Mouse (Mus musculus) forebrain, postnatal 0 days (tissue): Measurements from ENCODE around the gene Itga7. TPM values are rescaled to one million over a fixed set of nuclear protein-coding genes. Genes with fewer than 3 reads are reported as not detected.

Experiments used
- ATAC-seq: fragments of 200-750 bp; cut with Nextera tagmentation; 2 replicates; pipeline ENCODE4 v1.8.0; 2017; ENCODE audit warnings: mild to moderate bottlenecking, moderate library complexity
- DNase-seq: peaks from one replicate; pipeline ENCODE4 v3.0.0-alpha.2; 2015
- H3K27ac ChIP-seq: fragments of 300-500 bp; sonication (generic); 2 replicates; pipeline ENCODE4 v1.5.1; 2014; ENCODE audit warnings: low read depth, mild to moderate bottlenecking, antibody characterized with exemption, low read length, moderate library complexity, mixed read lengths
- H3K27me3 ChIP-seq: fragments of 300-500 bp; sonication (generic); 2 replicates; pipeline ENCODE4 v1.6.1; 2014; ENCODE audit warnings: mild to moderate bottlenecking, low read length, mixed read lengths; ENCODE audit not compliant: insufficient read depth
- H3K36me3 ChIP-seq: fragments of 300-500 bp; sonication (generic); 2 replicates; pipeline ENCODE4 v1.6.1; 2014; ENCODE audit warnings: mild to moderate bottlenecking, moderate library complexity; ENCODE audit not compliant: insufficient read depth
- H3K4me1 ChIP-seq: fragments of 300-500 bp; sonication (generic); 2 replicates; pipeline ENCODE4 v1.6.1; 2014; ENCODE audit warnings: antibody characterized with exemption; ENCODE audit not compliant: insufficient read depth
- H3K4me2 ChIP-seq: fragments of 300-500 bp; sonication (generic); 2 replicates; pipeline ENCODE4 v1.6.1; 2014; ENCODE audit warnings: low read depth, mild to moderate bottlenecking, moderate library complexity
- H3K4me3 ChIP-seq: fragments of 300-500 bp; sonication (generic); 2 replicates; pipeline ENCODE4 v1.5.1; 2014; ENCODE audit warnings: low read depth, low read length, mixed read lengths
- H3K9ac ChIP-seq: fragments of 300-500 bp; sonication (generic); 2 replicates; pipeline ENCODE4 v1.6.1; 2014; ENCODE audit warnings: mild to moderate bottlenecking
- H3K9me3 ChIP-seq: fragments of 300-500 bp; sonication (generic); 2 replicates; pipeline ENCODE4 v1.6.1; 2016; ENCODE audit warnings: low read length
- CTCF ChIP-seq: sonication (generic); IDR thresholded peaks from 2 replicates; pipeline ENCODE4 v1.5.1; 2016; ENCODE audit warnings: antibody characterized with exemption, control low read depth, low read depth
- WGBS: fragments of 180-500 bp; shearing (Covaris S2); extraction: QIAGEN DNeasy Blood & Tissue Kit; methylation state at CpG from one replicate; pipeline ENCODE4 v1.1.7; 2014; 5-methylcytosine and 5-hydroxymethylcytosine counted together
- polyA plus RNA-seq: library from polyadenylated mRNA; unstranded; fragments of >200 nt; fragmentation: Nextera tagmentation; extraction: Ambion mirVana; gene quantifications from 2 replicates; pipeline ENCODE4 v1.2.1, GENCODE M21; 2015
- total RNA-seq: library from RNA; depleted of rRNA; stranded (reverse); fragments of >200 nt; gene quantifications from 2 replicates; pipeline ENCODE4 v1.2.3, GENCODE M21; 2014

Gene Itga7
- total and polyA plus RNA-seq, 2 experiments from 2014 or later: 7.7 to 12.7 TPM

DNA sequence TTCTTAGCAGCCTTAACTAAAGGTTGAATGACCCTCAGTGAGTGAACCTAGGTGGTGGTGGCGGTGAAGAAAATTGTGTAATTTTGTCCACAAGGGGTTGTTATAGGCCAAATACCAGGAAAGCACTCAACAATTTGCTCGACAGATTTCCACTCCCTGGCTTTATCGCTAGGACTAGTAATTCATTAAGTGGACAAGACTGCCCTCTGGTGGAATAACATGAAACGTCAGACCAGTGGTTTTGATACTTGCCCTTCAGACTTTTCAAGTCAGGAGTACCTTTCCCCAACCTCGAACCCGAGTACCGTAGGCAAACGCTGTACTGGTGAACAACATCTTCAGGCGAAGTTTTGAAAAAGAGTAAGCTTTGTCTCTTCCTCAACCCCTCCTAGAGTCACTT, 38.2 kb upstream of the Itga7 start:
- H3K27me3 ChIP-seq: no peaks in the 10 kb centered on the region
- peaks cover 8% of the 10 kb centered on the region for H3K4me1 ChIP-seq
- H3K4me2 ChIP-seq: peak overlapping the region; percentile 33; the same call in 1 of the 2 replicates
- ATAC-seq (peak; percentile 23; the same call in 1 of the 2 replicates), DNase-seq (peak; percentile 92)
- H3K4me3 ChIP-seq: 0 out of 2 replicates have a peak overlapping the region, but pooled peaks have one; percentile 16
- no peak overlapping the region for H3K9ac ChIP-seq
- no peak overlapping the region for H3K27ac ChIP-seq
- no peaks in the 10 kb centered on the region for H3K36me3 ChIP-seq
- under 1% methylated on average over 9 of the region's 9 CpGs for WGBS
- peak; percentile 82 for TF ChIP-seq CTCF
- H3K9me3 ChIP-seq: no peaks in the 10 kb centered on the region

DNA sequence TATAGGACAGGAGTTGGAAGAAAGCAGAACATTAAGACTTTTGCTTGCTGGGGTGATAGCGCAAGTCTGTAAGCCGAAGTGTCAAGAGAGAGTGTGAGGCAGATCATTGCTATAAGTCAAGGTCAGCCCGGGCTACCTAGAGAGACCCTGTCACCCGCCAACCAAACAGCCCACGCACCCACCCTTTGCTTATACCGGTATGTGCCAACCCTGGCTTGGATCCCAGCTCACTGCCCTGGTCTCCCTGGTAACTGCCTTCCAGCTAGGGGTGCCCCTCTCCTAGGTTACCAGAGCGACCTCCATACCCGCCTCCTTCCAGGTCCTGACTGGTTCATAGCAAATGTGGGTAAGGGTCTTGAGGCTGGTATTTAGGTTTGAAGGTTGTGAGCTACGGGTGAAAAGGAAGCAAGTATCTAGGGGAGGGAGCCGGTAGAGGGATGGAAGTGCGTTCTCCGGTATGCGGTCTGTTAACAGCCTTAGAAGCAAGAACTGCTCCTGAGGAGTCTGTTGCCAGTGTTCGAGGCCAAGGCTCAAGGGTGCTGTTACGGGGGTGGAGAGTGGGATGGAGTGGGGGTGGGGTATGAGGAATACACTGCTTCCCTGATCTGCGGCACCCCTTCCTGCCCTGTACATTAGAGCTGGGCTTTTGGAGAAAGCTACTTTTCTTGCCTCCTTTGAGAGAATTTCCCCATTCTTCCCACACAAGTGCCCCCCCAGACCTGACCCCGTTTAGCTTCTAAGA, 37.5 kb upstream of the Itga7 start:
- H3K4me3 ChIP-seq: peak overlapping the region; percentile 16; the same call in 1 of the 2 replicates
- H3K9me3 ChIP-seq: no peaks in the 10 kb centered on the region
- ATAC-seq (peak; percentile 57), DNase-seq (peak; percentile 70)
- H3K4me1 ChIP-seq: peaks cover 7% of the 10 kb centered on the region
- no peak for TF ChIP-seq CTCF
- H3K36me3 ChIP-seq: no peaks in the 10 kb centered on the region
- H3K27ac ChIP-seq: no peak overlapping the region
- H3K9ac ChIP-seq: peak overlapping the region; percentile 31; the same call in 1 of the 2 replicates
- 2% methylated on average over 17 of the region's 17 CpGs for WGBS
- H3K27me3 ChIP-seq: no peaks in the 10 kb centered on the region
- H3K4me2 ChIP-seq: peak overlapping the region; percentile 33

DNA sequence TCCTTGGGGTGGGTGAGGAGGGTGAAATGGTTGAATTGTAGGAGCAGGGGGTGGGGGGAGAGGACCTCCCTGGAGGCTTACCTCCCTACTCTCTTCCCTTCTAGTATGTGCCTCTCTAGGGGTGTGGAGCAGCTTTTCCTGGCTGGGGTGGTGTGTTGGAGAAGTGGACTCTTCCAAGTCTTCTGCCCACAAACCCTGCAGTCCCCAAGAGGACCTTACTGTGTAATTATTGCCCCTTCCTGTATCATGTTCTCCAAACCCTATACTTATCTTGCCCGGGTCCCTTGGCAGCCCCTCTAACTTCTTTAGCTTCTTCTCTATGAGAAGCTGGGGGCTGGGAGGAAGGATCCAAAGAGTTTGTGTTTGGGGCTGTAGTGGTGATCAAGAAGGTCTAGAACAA, 36.8 kb upstream of the Itga7 start:
- WGBS: 43% methylated on average over 1 of the region's 1 CpGs
- DNase-seq (no peak), ATAC-seq (no peak)
- no peak overlapping the region for H3K9ac ChIP-seq
- peaks cover 7% of the 10 kb centered on the region for H3K4me1 ChIP-seq
- no peak overlapping the region for H3K27ac ChIP-seq
- H3K36me3 ChIP-seq: no peaks in the 10 kb centered on the region
- TF ChIP-seq CTCF: no peak
- H3K4me2 ChIP-seq: peak overlapping the region; percentile 33; the same call in 1 of the 2 replicates
- H3K4me3 ChIP-seq: no peak overlapping the region
- no peaks in the 10 kb centered on the region for H3K27me3 ChIP-seq
- no peaks in the 10 kb centered on the region for H3K9me3 ChIP-seq

DNA sequence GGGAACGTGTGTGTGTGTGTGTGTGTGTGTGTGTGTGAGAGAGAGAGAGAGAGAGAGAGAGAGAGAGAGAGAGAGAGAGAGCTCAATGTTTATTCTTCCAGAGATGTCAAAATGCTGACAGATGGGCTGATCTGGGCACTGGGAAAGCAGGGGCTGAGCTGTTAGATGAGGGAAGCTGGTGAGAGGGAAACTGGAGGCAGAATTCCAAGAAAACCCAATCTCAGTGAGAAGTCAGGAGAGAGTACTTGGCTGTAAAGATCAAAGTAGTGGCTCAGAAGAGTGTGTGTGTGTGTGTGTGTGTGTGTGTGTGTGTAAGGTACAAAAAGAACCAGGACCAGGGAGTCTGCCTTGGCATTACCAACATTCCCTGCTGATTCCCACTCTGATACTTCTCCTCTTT, 36.1 kb upstream of the Itga7 start:
- Histone ChIP-seq H3K4me1 (peaks cover 4% of the 10 kb centered on the region), H3K4me3 (no peak overlapping the region), H3K27ac (no peak overlapping the region), H3K9me3 (no peaks in the 10 kb centered on the region), H3K36me3 (no peaks in the 10 kb centered on the region), H3K27me3 (no peaks in the 10 kb centered on the region), H3K9ac (no peak overlapping the region), H3K4me2 (no peak overlapping the region)
- 11% methylated on average over 1 of the region's 1 CpGs for WGBS
- no peak for TF ChIP-seq CTCF
- peak; percentile 36 for ATAC-seq
- DNase-seq: peak; percentile 66

DNA sequence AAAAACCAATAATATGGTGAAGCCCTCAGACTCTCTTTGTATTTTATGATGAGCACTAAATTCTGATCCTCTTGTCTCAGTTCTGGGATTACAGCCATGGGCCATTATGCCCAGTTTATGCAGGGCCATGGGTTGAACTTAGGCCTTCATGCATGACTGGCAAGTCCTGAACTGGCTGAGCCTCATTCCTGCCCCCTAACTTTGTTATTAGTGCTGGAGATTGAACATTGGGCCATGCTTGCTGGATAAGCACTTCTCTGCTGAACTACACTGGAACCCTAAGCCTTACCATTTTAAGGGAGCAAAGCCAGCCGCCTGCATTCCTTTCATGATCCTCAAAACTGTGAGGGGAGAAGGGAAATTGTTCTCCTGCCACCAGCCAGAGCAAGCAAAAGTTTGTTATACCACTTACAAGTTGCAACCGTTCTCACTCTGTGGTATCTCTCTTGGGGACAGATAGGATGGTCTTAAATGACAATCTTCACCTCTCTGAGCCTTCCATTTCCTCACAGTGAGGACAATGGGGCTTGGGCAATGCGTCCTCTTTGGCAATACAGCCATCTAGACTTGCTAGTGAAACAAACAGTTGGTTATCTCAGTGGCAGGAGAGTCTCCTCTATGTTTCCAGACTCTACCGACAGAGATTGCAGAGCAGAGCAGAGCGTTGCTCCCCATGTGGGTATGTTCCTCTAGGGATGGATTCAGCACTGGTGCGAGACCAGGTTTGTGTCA, 33.7 kb upstream of the Itga7 start:
- no peaks in the 10 kb centered on the region for H3K36me3 ChIP-seq
- no peaks in the 10 kb centered on the region for H3K27me3 ChIP-seq
- H3K4me1 ChIP-seq: no peaks in the 10 kb centered on the region; the same call in 1 of the 2 replicates
- no peak overlapping the region for H3K9ac ChIP-seq
- H3K4me2 ChIP-seq: no peak overlapping the region
- H3K4me3 ChIP-seq: no peak overlapping the region
- no peak for TF ChIP-seq CTCF
- WGBS: 85% methylated on average over 6 of the region's 6 CpGs
- no peak for DNase-seq
- ATAC-seq: no peak
- H3K9me3 ChIP-seq: no peaks in the 10 kb centered on the region
- no peak overlapping the region for H3K27ac ChIP-seq

DNA sequence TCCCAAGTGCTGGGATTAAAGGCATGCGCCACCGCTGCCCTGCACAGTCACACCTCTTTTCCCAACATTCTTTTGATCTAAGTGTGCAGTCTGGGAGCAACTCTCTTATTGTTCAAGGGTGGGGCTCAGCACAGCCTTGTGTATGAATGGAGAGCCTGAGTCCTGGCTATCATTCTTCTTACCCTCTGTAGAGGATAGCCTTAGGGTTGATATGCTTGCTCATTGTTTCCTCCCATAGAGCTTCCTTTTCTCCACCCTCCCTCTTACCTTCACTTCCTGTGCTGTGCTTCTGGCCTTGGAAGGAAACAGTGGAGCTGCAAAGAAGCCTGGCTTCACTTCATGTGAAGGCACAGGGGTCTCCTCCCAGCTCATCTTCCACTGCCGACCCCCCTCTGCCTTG, 32.9 kb upstream of the Itga7 start, which contains the start of gene Cd63:
Gene Cd63, plus strand, starts transcription at position 292 of the 400 bp plus-strand sequence.
- Histone ChIP-seq H3K36me3 (no peaks in the 10 kb centered on the region), H3K4me1 (no peaks in the 10 kb centered on the region; the same call in 1 of the 2 replicates), H3K9ac (no peak within 1 kb of the TSS), H3K27me3 (no peaks in the 10 kb centered on the region), H3K27ac (no peak within 1 kb of the TSS), H3K4me2 (no peak within 1 kb of the TSS), H3K4me3 (no peak within 1 kb of the TSS), H3K9me3 (no peaks in the 10 kb centered on the region)
- ATAC-seq (no peak), DNase-seq (no peak)
- WGBS: 76% methylated on average over 3 of the region's 3 CpGs
- no peak for TF ChIP-seq CTCF

DNA sequence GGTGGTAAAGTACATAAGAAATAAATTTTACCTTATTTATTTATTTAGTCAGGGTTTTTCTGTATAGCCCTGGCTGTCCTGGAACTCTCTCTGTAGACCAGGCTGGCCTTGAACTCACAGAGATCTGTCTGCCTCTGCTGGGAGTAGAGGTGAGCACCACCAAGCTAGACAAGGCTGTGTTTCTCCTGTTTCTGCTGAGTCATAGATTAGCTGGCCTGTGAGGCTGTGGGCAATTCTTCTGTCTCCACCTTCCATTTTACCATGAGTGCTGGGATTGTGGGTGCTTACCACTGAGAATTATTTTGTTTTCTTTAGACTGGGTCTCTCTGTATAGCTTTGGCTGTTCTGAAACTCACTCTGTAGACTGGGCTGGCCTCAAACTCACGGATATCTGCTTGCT, 32.2 kb upstream of the Itga7 start:
- no peak for TF ChIP-seq CTCF
- ATAC-seq: no peak
- Histone ChIP-seq H3K4me3 (no peak overlapping the region), H3K4me1 (no peaks in the 10 kb centered on the region; the same call in 1 of the 2 replicates), H3K27me3 (no peaks in the 10 kb centered on the region), H3K9ac (no peak overlapping the region), H3K9me3 (no peaks in the 10 kb centered on the region), H3K27ac (no peak overlapping the region), H3K4me2 (no peak overlapping the region), H3K36me3 (no peaks in the 10 kb centered on the region)
- no peak for DNase-seq
- 75% methylated on average over 1 of the region's 1 CpGs for WGBS
